Mouse (Mus musculus): Measurements from ENCODE around the gene B4galt5. TPM values are rescaled to one million over a fixed set of nuclear protein-coding genes. Genes with fewer than 3 reads are reported as not detected.

B4galt5 gene
- polyA plus RNA-seq, 1 experiment from 2014 or later: 3.2 TPM

- 81% methylated on average over 13 of the region's 13 CpGs for WGBS (ENCODE audit: insufficient replicate concordance)
- H3K9me3 ChIP-seq (ENCODE audit: low read length): no peaks in the 10 kb centered on the region
- H3K27ac ChIP-seq (ENCODE audit: low read depth): no peak overlapping the region
- no peak for TF ChIP-seq EP300 (IDR thresholded peaks at IDR 0.05; ENCODE audit: low read depth)
- no peak overlapping the region for H3K9ac ChIP-seq (replicated peaks)
- ATAC-seq (no peak), DNase-seq (no peak)
- no peaks in the 10 kb centered on the region for H3K27me3 ChIP-seq (ENCODE audit: insufficient read depth, low read length)
- H3K4me1 ChIP-seq (ENCODE audit: insufficient read depth): peaks cover 9% of the 10 kb centered on the region; the same call in 1 of the 2 replicates
- H3K36me3 ChIP-seq (replicated peaks; ENCODE audit: insufficient read depth, low read length): peaks cover 32% of the 10 kb centered on the region
- no peak overlapping the region for H3K4me2 ChIP-seq (ENCODE audit: low read depth, low read length)
- H3K4me3 ChIP-seq (ENCODE audit: low read depth, low read length): no peak overlapping the region
These were observed 43.4 kb downstream of the B4galt5 start for GRCm38 (mm10) chr2:167305382-167306272.

GRCm38 (mm10) chr2:167304651-167305381 lies 44.2 kb downstream of the B4galt5 start:
- TF ChIP-seq CTCF (IDR thresholded peaks at IDR 0.05; ENCODE audit: low read depth) (no peak), EP300 (IDR thresholded peaks at IDR 0.05; ENCODE audit: low read depth) (no peak)
- ATAC-seq (peak; percentile 67), DNase-seq (no peak)
- no peak overlapping the region for H3K9ac ChIP-seq (replicated peaks)
- H3K27me3 ChIP-seq (ENCODE audit: insufficient read depth, low read length): no peaks in the 10 kb centered on the region
- H3K27ac ChIP-seq (ENCODE audit: low read depth): no peak overlapping the region
- H3K9me3 ChIP-seq (ENCODE audit: low read length): no peaks in the 10 kb centered on the region
- no peak overlapping the region for H3K4me3 ChIP-seq (ENCODE audit: low read depth, low read length)
- 80% methylated on average over 16 of the region's 16 CpGs for WGBS (ENCODE audit: insufficient replicate concordance)
- peaks cover 15% of the 10 kb centered on the region for H3K4me1 ChIP-seq (ENCODE audit: insufficient read depth)
- H3K4me2 ChIP-seq (ENCODE audit: low read depth, low read length): no peak overlapping the region
- peaks cover 32% of the 10 kb centered on the region for H3K36me3 ChIP-seq (replicated peaks; ENCODE audit: insufficient read depth, low read length)

- Histone ChIP-seq H3K9me3 (ENCODE audit: low read length) (no peaks in the 10 kb centered on the region), H3K27me3 (ENCODE audit: insufficient read depth, low read length) (no peaks in the 10 kb centered on the region), H3K36me3 (replicated peaks; ENCODE audit: insufficient read depth, low read length) (peaks cover 23% of the 10 kb centered on the region), H3K9ac (replicated peaks) (no peak overlapping the region), H3K4me3 (ENCODE audit: low read depth, low read length) (no peak overlapping the region), H3K4me2 (ENCODE audit: low read depth, low read length) (no peak overlapping the region), H3K27ac (ENCODE audit: low read depth) (no peak overlapping the region), H3K4me1 (ENCODE audit: insufficient read depth) (peaks cover 18% of the 10 kb centered on the region)
- TF ChIP-seq EP300 (IDR thresholded peaks at IDR 0.05; ENCODE audit: low read depth) (no peak), CTCF (IDR thresholded peaks at IDR 0.05; ENCODE audit: low read depth) (no peak)
- DNase-seq: no peak
- no peak for ATAC-seq
- WGBS (ENCODE audit: insufficient replicate concordance): 89% methylated on average over 6 of the region's 6 CpGs
These were observed 45.2 kb downstream of the B4galt5 start for GRCm38 (mm10) chr2:167303806-167304205.

- WGBS (ENCODE audit: insufficient replicate concordance): 84% methylated on average over 8 of the region's 8 CpGs
- ATAC-seq: no peak
- no peak for DNase-seq
These were observed 45.8 kb downstream of the B4galt5 start for GRCm38 (mm10) chr2:167303196-167303595.

GRCm38 (mm10) chr2:167302641-167303040 lies 46.3 kb downstream of the B4galt5 start:
- Histone ChIP-seq H3K9me3 (ENCODE audit: low read length) (no peaks in the 10 kb centered on the region), H3K4me2 (ENCODE audit: low read depth, low read length) (no peak overlapping the region), H3K36me3 (replicated peaks; ENCODE audit: insufficient read depth, low read length) (peaks cover 21% of the 10 kb centered on the region), H3K27me3 (ENCODE audit: insufficient read depth, low read length) (no peaks in the 10 kb centered on the region), H3K27ac (ENCODE audit: low read depth) (no peak overlapping the region), H3K4me1 (ENCODE audit: insufficient read depth) (peaks cover 18% of the 10 kb centered on the region), H3K9ac (replicated peaks) (no peak overlapping the region), H3K4me3 (ENCODE audit: low read depth, low read length) (no peak overlapping the region)
- 58% methylated on average over 1 of the region's 1 CpGs for WGBS (ENCODE audit: insufficient replicate concordance)
- TF ChIP-seq EP300 (IDR thresholded peaks at IDR 0.05; ENCODE audit: low read depth) (no peak), CTCF (IDR thresholded peaks at IDR 0.05; ENCODE audit: low read depth) (no peak)
- DNase-seq (no peak), ATAC-seq (no peak)

More at GRCm38 (mm10) chr2:167303196-167303595, 45.8 kb downstream of the B4galt5 start:
- H3K9me3 ChIP-seq (ENCODE audit: low read length): no peaks in the 10 kb centered on the region
- H3K4me3 ChIP-seq (ENCODE audit: low read depth, low read length): no peak overlapping the region
- H3K4me2 ChIP-seq (ENCODE audit: low read depth, low read length): no peak overlapping the region
- no peak for TF ChIP-seq EP300 (IDR thresholded peaks at IDR 0.05; ENCODE audit: low read depth)
- no peak for TF ChIP-seq CTCF (IDR thresholded peaks at IDR 0.05; ENCODE audit: low read depth)
- H3K27ac ChIP-seq (ENCODE audit: low read depth): no peak overlapping the region
- no peak overlapping the region for H3K9ac ChIP-seq (replicated peaks)
- peaks cover 18% of the 10 kb centered on the region for H3K4me1 ChIP-seq (ENCODE audit: insufficient read depth)
- no peaks in the 10 kb centered on the region for H3K27me3 ChIP-seq (ENCODE audit: insufficient read depth, low read length)
- peaks cover 21% of the 10 kb centered on the region for H3K36me3 ChIP-seq (replicated peaks; ENCODE audit: insufficient read depth, low read length)

- Histone ChIP-seq H3K4me2 (ENCODE audit: low read depth, low read length) (no peak overlapping the region), H3K27me3 (ENCODE audit: insufficient read depth, low read length) (no peaks in the 10 kb centered on the region), H3K27ac (ENCODE audit: low read depth) (no peak overlapping the region), H3K36me3 (replicated peaks; ENCODE audit: insufficient read depth, low read length) (peaks cover 21% of the 10 kb centered on the region), H3K9me3 (ENCODE audit: low read length) (no peaks in the 10 kb centered on the region), H3K4me1 (ENCODE audit: insufficient read depth) (peaks cover 14% of the 10 kb centered on the region), H3K9ac (replicated peaks) (no peak overlapping the region), H3K4me3 (ENCODE audit: low read depth, low read length) (no peak overlapping the region)
- 84% methylated on average over 12 of the region's 12 CpGs for WGBS (ENCODE audit: insufficient replicate concordance)
- TF ChIP-seq CTCF (IDR thresholded peaks at IDR 0.05; ENCODE audit: low read depth) (no peak), EP300 (IDR thresholded peaks at IDR 0.05; ENCODE audit: low read depth) (no peak)
- DNase-seq (no peak), ATAC-seq (no peak)
These were observed 47.0 kb downstream of the B4galt5 start for GRCm38 (mm10) chr2:167302031-167302430.

Measured in liver, postnatal 0 days (tissue).